Mouse (Mus musculus) heart, embryonic 14.5 days (tissue): ENCODE results near the gene Atrnl1. TPM values are rescaled to one million over a fixed set of nuclear protein-coding genes. Genes with fewer than 3 reads are reported as not detected.
A peak's percentile ranks its signal among the peaks of the same experiment; 100 is the strongest.
"Not testable (repeated sequence)": the region's sequence is repeated elsewhere in the genome, so short reads cannot be mapped to it uniquely, and the experiment has no call there.

Source experiments
- ATAC-seq: fragments of 200-750 bp; cut with Nextera tagmentation; 2 replicates; pipeline ENCODE4 v1.8.0; 2017; ENCODE audit warnings: low read depth, moderate TSS enrichment; ENCODE audit not compliant: insufficient number of reproducible peaks, insufficient read depth, low FRiP score
- H3K27ac ChIP-seq, 2 experiments: fragments of 200-500 bp in 1 of 2; fragments of 300-500 bp in 1 of 2; sonication (generic) in 1 of 2; replicated peaks in 1 of 2; 2 replicates each; pipeline ENCODE4 v1.5.1; 2012 to 2014; ENCODE audit warnings: low read depth in 2 of 2, low read length in 2 of 2, control low read depth in 1 of 2, mild to moderate bottlenecking in 1 of 2, mixed read lengths in 1 of 2; ENCODE audit not compliant: control insufficient read depth in 1 of 2, insufficient read depth in 1 of 2
- H3K27me3 ChIP-seq: fragments of 300-500 bp; sonication (generic); 2 replicates; pipeline ENCODE4 v1.6.1; 2014; ENCODE audit warnings: mild to moderate bottlenecking, low read length, control low read depth; ENCODE audit not compliant: control insufficient read depth, insufficient read depth
- H3K36me3 ChIP-seq: fragments of 300-500 bp; sonication (generic); 2 replicates; pipeline ENCODE4 v1.6.1; 2014; ENCODE audit warnings: mild to moderate bottlenecking, control low read depth, low read length, mixed read lengths; ENCODE audit not compliant: control insufficient read depth, insufficient read depth
- H3K4me1 ChIP-seq, 2 experiments: fragments of 200-500 bp in 1 of 2; fragments of 300-500 bp in 1 of 2; sonication (generic) in 1 of 2; 2 replicates each; pipeline ENCODE4 v1.6.1; 2012 to 2014; ENCODE audit warnings: low read length in 2 of 2, control low read depth in 1 of 2, mixed read lengths in 1 of 2; ENCODE audit not compliant: control insufficient read depth in 2 of 2, insufficient read depth in 2 of 2
- H3K4me2 ChIP-seq: fragments of 300-500 bp; sonication (generic); 2 replicates; pipeline ENCODE4 v1.6.1; 2014; ENCODE audit warnings: mild to moderate bottlenecking, low read length
- H3K4me3 ChIP-seq, 2 experiments: fragments of 200-500 bp in 1 of 2; fragments of 300-500 bp in 1 of 2; sonication (generic) in 1 of 2; 2 replicates each; pipeline ENCODE4 v1.5.1; 2012 to 2014; ENCODE audit warnings: low read length in 2 of 2, mild to moderate bottlenecking in 2 of 2, control low read depth in 1 of 2, low read depth in 1 of 2, moderate library complexity in 1 of 2; ENCODE audit not compliant: control insufficient read depth in 1 of 2, insufficient read depth in 1 of 2
- H3K9ac ChIP-seq: fragments of 300-500 bp; sonication (generic); 2 replicates; pipeline ENCODE4 v1.6.1; 2014; ENCODE audit warnings: mild to moderate bottlenecking, low read length
- H3K9me3 ChIP-seq: fragments of 300-500 bp; sonication (generic); 2 replicates; pipeline ENCODE4 v1.6.1; 2016; ENCODE audit warnings: low read length, control low read depth; ENCODE audit not compliant: control insufficient read depth
- WGBS: fragments of 180-500 bp; shearing (Covaris S2); extraction: QIAGEN DNeasy Blood & Tissue Kit; methylation state at CpG from one replicate; pipeline ENCODE4 v1.1.7; 2014; 5-methylcytosine and 5-hydroxymethylcytosine counted together
- polyA plus RNA-seq: library from polyadenylated mRNA; unstranded; fragments of >200 nt; fragmentation: Nextera tagmentation; extraction: Ambion mirVana; gene quantifications from 2 replicates; pipeline ENCODE4 v1.2.1, GENCODE M21; 2014

Atrnl1 gene
- polyA plus RNA-seq, 1 experiment from 2014 or later, result 4.2 TPM

DNA sequence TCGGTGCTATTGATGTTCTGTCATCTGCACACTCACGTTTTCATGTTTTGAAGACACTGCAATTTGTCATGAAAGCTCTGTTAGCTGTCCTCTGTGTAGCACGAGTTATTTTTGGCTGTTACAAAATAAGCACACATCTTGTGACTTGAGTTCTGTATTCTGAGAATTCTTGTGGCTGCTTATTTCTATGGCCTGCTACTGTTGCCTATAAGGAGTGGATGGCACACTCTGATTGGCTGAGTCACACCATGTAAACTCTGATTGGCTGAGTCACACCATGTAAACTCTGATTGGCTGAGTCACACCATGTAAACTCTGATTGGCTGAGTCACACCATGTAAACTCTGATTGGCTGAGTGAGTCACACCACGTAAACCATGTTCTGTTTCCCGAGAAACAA, 85.9 kb downstream of the Atrnl1 start:
- 62% methylated on average over 5 of the region's 5 CpGs for WGBS
- H3K9me3 ChIP-seq, result not testable (repeated sequence)

DNA sequence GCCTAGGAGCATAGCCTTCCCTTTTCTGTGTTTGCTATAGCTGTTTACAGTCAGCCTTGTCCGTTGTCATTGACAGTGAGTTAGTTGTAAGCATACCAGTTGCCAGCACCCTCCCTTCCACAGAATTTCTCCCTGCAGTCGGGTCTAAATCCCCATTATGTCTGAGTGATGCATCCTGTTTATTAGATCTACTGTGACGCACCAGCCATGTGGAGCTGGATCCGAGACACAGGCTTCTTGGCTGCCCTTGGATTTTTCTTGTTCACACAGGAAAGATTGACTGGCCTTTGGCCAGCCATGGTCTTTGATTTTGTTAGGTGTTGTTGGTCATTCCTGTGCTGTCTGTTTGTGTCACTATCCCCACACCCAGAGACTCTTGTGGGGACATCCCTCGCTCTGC, 102.3 kb downstream of the Atrnl1 start:
- Histone ChIP-seq H3K4me3 (no peak overlapping the region), H3K4me2 (no peak overlapping the region), H3K27ac (no peak overlapping the region), H3K27me3 (no peaks in the 10 kb centered on the region), H3K9ac (no peak overlapping the region), H3K4me1 (no peaks in the 10 kb centered on the region), H3K36me3 (peaks cover 23% of the 10 kb centered on the region), H3K9me3 (no peaks in the 10 kb centered on the region)
- no peak for ATAC-seq
- WGBS, result 74% methylated on average over 5 of the region's 5 CpGs

More for the DNA sequence above, 85.9 kb downstream of the Atrnl1 start:
- H3K27me3 ChIP-seq, H3K36me3 ChIP-seq, H3K4me2 ChIP-seq, ATAC-seq, H3K4me3 ChIP-seq, H3K9ac ChIP-seq, H3K4me1 ChIP-seq: not testable (repeated sequence)
- peak overlapping the region; percentile 20 to 64; a peak in 3 of 4 replicates for H3K27ac ChIP-seq

DNA sequence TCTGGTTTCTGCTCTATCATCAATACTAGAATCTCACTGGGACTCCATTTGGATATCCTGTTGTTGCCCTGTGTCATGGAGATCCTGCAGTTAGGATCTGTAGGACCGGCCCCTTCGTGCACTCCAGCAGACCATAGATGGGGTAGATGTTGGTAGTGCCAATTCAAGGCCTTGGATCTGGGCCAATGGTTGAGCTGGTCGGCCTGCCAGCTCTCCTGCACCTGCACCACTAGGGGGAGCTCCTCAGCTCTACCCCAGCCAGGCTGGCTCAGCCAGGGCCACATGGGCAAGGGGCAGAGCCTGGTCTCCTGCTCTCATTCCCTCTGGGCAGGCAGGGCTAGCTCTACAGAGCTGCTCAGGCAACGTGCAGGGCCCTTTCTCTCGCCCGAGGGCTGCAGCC, 114.1 kb downstream of the Atrnl1 start:
- H3K4me1 ChIP-seq, result no peaks in the 10 kb centered on the region
- no peak overlapping the region for H3K27ac ChIP-seq
- no peaks in the 10 kb centered on the region for H3K9me3 ChIP-seq
- no peak overlapping the region for H3K9ac ChIP-seq
- no peaks in the 10 kb centered on the region for H3K27me3 ChIP-seq
- 86% methylated on average over 6 of the region's 6 CpGs for WGBS
- no peak for ATAC-seq
- H3K4me3 ChIP-seq, result no peak overlapping the region
- no peak overlapping the region for H3K4me2 ChIP-seq
- no peaks in the 10 kb centered on the region for H3K36me3 ChIP-seq

DNA sequence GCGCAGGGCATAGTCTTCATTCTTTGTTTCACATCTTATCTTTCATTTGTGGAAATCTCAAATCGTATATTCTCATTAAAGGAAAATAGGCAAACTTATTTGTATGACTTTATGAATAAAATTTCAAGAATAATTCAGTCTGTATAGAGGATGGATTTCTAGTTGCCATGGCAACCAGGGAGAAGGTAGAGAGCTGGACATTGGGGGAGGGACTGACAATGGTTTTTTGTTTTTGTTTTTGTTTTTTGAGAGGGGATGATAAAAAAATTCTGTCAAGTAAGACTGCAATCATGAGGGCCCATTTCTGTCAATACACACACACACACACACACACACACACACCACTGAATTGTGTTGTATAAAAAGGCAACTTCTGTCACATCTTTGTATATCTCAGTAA, 114.5 kb downstream of the Atrnl1 start:
- Histone ChIP-seq H3K27me3 (no peaks in the 10 kb centered on the region), H3K27ac (no peak overlapping the region), H3K9ac (no peak overlapping the region), H3K4me1 (no peaks in the 10 kb centered on the region), H3K4me3 (no peak overlapping the region), H3K36me3 (no peaks in the 10 kb centered on the region), H3K4me2 (no peak overlapping the region), H3K9me3 (no peaks in the 10 kb centered on the region)
- WGBS, result 97% methylated on average over 2 of the region's 2 CpGs
- ATAC-seq, result no peak

DNA sequence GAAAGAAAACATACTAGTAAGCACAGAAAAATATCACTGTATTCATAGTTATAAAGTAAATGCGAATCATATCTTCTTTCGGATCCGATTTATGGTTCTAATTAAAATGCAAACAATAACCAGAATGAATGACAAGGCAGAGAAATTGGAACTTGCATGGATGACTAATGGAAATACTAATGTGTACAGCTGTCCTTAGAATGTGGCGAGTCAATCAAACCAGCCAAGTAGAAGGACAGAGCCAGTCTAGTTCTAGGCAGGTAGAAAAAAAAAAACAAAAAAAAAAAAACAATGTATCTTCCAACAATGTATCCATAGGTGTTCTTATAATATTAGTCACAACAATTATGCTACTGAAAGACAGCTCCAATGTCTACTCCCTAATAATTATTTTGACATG, 116.2 kb downstream of the Atrnl1 start:
- H3K4me2 ChIP-seq, result no peak overlapping the region
- ATAC-seq, result no peak
- H3K27ac ChIP-seq, result no peak overlapping the region
- H3K36me3 ChIP-seq, result no peaks in the 10 kb centered on the region
- no peak overlapping the region for H3K9ac ChIP-seq
- no peaks in the 10 kb centered on the region for H3K9me3 ChIP-seq
- no peaks in the 10 kb centered on the region for H3K27me3 ChIP-seq
- H3K4me1 ChIP-seq, result no peaks in the 10 kb centered on the region
- H3K4me3 ChIP-seq, result no peak overlapping the region
- WGBS, result 95% methylated on average over 4 of the region's 4 CpGs

- H3K9me3 ChIP-seq, result no peaks in the 10 kb centered on the region
Observed at GRCm38 (mm10) chr19:57737475-57737874, 126.6 kb downstream of the Atrnl1 start.

GRCm38 (mm10) chr19:57745579-57745978, 134.7 kb downstream of the Atrnl1 start:
- 0 out of 2 replicates have a peak, but pooled peaks cover 5% of the 10 kb centered on the region for H3K36me3 ChIP-seq
- no peak overlapping the region for H3K27ac ChIP-seq
- H3K4me3 ChIP-seq, result no peak overlapping the region
- H3K4me2 ChIP-seq, result no peak overlapping the region
- ATAC-seq, result no peak
- H3K4me1 ChIP-seq, result no peaks in the 10 kb centered on the region
- no peaks in the 10 kb centered on the region for H3K27me3 ChIP-seq
- 61% methylated on average over 9 of the region's 9 CpGs for WGBS
- no peaks in the 10 kb centered on the region for H3K9me3 ChIP-seq
- no peak overlapping the region for H3K9ac ChIP-seq

More at GRCm38 (mm10) chr19:57737475-57737874, 126.6 kb downstream of the Atrnl1 start:
- Histone ChIP-seq H3K27me3 (no peaks in the 10 kb centered on the region), H3K9ac (no peak overlapping the region), H3K36me3 (peaks cover 8% of the 10 kb centered on the region; the same call in 1 of the 2 replicates), H3K27ac (no peak overlapping the region), H3K4me1 (no peaks in the 10 kb centered on the region), H3K4me3 (no peak overlapping the region), H3K4me2 (no peak overlapping the region)
- ATAC-seq, result no peak
- WGBS, result 81% methylated on average over 3 of the region's 3 CpGs

DNA sequence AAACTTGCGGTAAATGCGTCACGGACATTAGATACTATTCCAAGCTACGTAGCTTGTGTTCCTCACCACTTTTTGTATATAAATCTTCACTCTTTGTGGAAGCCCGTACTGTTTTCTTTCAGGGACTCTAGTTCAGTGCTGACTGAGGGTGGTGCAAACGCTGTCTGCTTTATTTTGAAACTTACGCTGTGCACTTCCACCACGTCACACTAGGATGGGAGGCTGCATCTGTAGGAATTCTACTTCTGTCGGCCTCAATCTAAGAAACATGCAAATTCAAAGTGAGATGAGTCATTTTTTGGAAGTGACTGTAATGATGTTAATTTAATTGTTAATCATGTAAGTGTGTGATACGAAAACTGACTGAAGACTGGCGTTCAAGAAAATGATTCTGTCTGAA, 135.7 kb downstream of the Atrnl1 start:
- no peak overlapping the region for H3K9ac ChIP-seq
- WGBS, result 89% methylated on average over 11 of the region's 11 CpGs
- H3K4me1 ChIP-seq, result no peaks in the 10 kb centered on the region
- H3K36me3 ChIP-seq, result 0 out of 2 replicates have a peak, but pooled peaks cover 5% of the 10 kb centered on the region
- no peak overlapping the region for H3K27ac ChIP-seq
- H3K4me3 ChIP-seq, result no peak overlapping the region
- H3K9me3 ChIP-seq, result no peaks in the 10 kb centered on the region
- ATAC-seq, result no peak
- H3K4me2 ChIP-seq, result no peak overlapping the region
- H3K27me3 ChIP-seq, result no peaks in the 10 kb centered on the region
